Mouse (Mus musculus) megakaryocyte, embryonic 14.5 days (primary cell): ENCODE data around the gene C2cd4c. TPM values are rescaled to one million over a fixed set of nuclear protein-coding genes. Genes with fewer than 3 reads are reported as not detected.

Experiments used
- H3K27me3 ChIP-seq: replicated peaks from 2 replicates; pipeline ENCODE3; 2012; ENCODE audit warnings: inconsistent platforms
- H3K36me3 ChIP-seq: replicated peaks from 2 replicates; pipeline ENCODE3; 2012; ENCODE audit warnings: low read length, inconsistent platforms, mixed read lengths
- H3K4me1 ChIP-seq: 2 replicates; pipeline ENCODE4 v1.6.1; 2012; ENCODE audit warnings: inconsistent platforms
- H3K4me3 ChIP-seq: replicated peaks from 2 replicates; pipeline ENCODE3; 2012; ENCODE audit warnings: moderate library complexity, mild to moderate bottlenecking, inconsistent platforms
- H3K9me3 ChIP-seq: 2 replicates; pipeline ENCODE4 v1.6.1; 2012; ENCODE audit warnings: inconsistent platforms
- FLI1 ChIP-seq: IDR thresholded peaks from 2 replicates; pipeline ENCODE4 v1.6.1; 2012; ENCODE audit warnings: low read length, inconsistent platforms, mixed read lengths
- GATA1 ChIP-seq: IDR thresholded peaks from 3 replicates; pipeline ENCODE4 v1.6.1; 2012; ENCODE audit warnings: mixed read lengths, low read length, inconsistent platforms, borderline replicate concordance
- polyA plus RNA-seq: library from polyadenylated mRNA; stranded (reverse); fragments of >175 nt; gene quantifications from 2 replicates; pipeline ENCODE4 v1.2.3, GENCODE M21; 2012; ENCODE audit warnings: low replicate concordance; ENCODE audit not compliant: insufficient read depth

C2cd4c gene
- polyA plus RNA-seq, 1 experiment, result not detected

GRCm38 (mm10) chr10:79637128-79638110 is 23.6 kb upstream of the C2cd4c start, which contains the start of gene Shc2:
Shc2 (minus strand) TSS chr10:79637918.
- Histone ChIP-seq H3K4me3 (peak within 1 kb of the TSS; percentile 11), H3K9me3 (0 out of 2 replicates have a peak, but pooled peaks cover 6% of the 10 kb centered on the region), H3K27me3 (peaks cover 82% of the 10 kb centered on the region), H3K36me3 (no peaks in the 10 kb centered on the region), H3K4me1 (peaks cover 16% of the 10 kb centered on the region)
- TF ChIP-seq FLI1, result no peak
- TF ChIP-seq GATA1, result no peak

- H3K36me3 ChIP-seq, result no peaks in the 10 kb centered on the region
- H3K27me3 ChIP-seq, result peaks cover 87% of the 10 kb centered on the region
- peaks cover 16% of the 10 kb centered on the region for H3K4me1 ChIP-seq
- H3K4me3 ChIP-seq, result no peak overlapping the region
- H3K9me3 ChIP-seq, result 0 out of 2 replicates have a peak, but pooled peaks cover 6% of the 10 kb centered on the region
- TF ChIP-seq GATA1 (no peak), FLI1 (no peak)
Measured at GRCm38 (mm10) chr10:79636287-79636686, 22.5 kb upstream of the C2cd4c start.

DNA sequence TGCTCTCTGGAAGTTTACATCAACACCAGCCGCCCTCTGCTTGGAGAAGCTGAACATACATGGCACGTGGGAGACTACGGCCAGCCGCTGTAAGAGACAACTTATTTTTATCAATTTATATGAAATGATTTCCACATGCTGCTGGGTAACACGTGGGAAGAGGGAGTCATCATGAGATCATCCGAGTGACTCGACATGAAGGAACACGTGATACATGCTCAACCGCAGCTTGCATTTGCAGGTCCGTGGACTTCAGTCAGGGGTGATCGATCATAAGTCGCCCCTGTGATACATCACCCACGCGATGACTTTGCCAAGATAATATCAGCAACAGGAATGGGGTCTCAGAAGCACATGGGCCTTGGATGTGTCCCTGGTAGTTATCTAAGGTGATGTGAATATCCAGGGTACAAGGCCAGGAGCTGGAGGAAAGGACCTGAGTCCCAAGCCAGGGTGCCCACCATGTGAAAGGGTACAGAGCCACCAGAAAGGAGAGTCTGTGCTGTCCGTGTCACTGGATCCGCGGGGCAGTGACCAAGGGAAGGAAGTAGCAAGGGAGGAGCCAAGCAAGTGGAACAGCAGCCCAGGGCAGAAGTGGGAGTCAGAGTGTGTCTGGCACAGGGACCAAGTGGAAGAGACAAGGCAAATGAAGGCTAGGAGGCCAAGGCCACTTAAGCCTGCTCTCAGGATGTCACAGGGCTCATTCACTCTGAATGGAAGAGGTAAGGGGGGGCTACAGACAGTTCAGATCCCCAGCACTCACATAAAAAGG is 19.4 kb upstream of the C2cd4c start:
- no peaks in the 10 kb centered on the region for H3K36me3 ChIP-seq
- H3K9me3 ChIP-seq, result peaks cover 13% of the 10 kb centered on the region
- H3K4me3 ChIP-seq, result peak overlapping the region; percentile 12
- H3K4me1 ChIP-seq, result peaks cover 16% of the 10 kb centered on the region
- TF ChIP-seq FLI1 (no peak), GATA1 (no peak)
- peaks cover 82% of the 10 kb centered on the region for H3K27me3 ChIP-seq

DNA sequence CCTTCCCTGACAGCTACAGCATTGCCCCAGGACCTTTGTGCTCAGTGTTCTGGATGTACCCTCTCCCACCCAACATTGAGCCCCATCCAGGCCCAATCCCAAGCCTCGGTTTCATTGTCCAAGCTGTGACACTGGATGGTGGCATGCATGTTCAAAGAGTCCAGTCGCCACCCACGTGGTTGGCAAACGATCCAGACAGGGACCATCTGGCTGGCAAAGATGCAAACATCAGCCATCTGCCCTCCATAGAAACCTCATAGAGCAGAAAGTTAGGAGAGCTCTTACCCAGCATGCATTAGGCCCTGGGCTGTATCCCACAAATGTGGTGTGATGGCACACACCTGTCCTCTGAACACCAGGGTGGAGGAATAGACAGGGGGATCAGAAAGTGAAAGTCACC is 17.6 kb upstream of the C2cd4c start:
- Histone ChIP-seq H3K27me3 (peaks cover 74% of the 10 kb centered on the region), H3K36me3 (no peaks in the 10 kb centered on the region), H3K9me3 (peaks cover 10% of the 10 kb centered on the region), H3K4me1 (peaks cover 9% of the 10 kb centered on the region; the same call in 1 of the 2 replicates), H3K4me3 (no peak overlapping the region)
- TF ChIP-seq FLI1 (no peak), GATA1 (no peak)

- peaks cover 6% of the 10 kb centered on the region for H3K9me3 ChIP-seq
- peaks cover 3% of the 10 kb centered on the region; the same call in 1 of the 2 replicates for H3K4me1 ChIP-seq
- no peak overlapping the region for H3K4me3 ChIP-seq
- H3K27me3 ChIP-seq, result peaks cover 71% of the 10 kb centered on the region
- TF ChIP-seq GATA1, result no peak
- no peak for TF ChIP-seq FLI1
- no peaks in the 10 kb centered on the region for H3K36me3 ChIP-seq
Measured at GRCm38 (mm10) chr10:79628377-79628776, 14.6 kb upstream of the C2cd4c start.

DNA sequence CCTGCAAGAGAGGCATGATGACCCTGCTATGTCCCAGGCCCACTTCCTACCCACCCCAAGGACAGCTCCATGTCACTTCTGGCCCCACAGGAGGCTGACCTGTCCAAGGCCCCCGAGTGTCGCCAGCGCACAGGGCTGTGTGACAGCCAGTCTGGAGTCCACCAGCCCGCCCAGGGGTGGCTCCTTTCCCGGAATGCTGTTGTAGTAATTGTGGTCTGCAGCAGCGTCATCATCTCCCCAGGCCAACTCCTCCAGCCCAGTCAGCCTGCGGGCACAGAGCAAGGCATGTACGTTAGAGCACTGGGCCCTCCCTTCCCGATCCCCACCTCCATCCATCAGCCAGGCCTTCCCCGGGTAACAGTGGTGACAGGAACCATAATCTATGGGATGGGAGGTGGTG is 12.3 kb upstream of the C2cd4c start:
- H3K9me3 ChIP-seq, result peaks cover 6% of the 10 kb centered on the region
- H3K4me1 ChIP-seq, result no peaks in the 10 kb centered on the region
- peaks cover 69% of the 10 kb centered on the region for H3K27me3 ChIP-seq
- H3K36me3 ChIP-seq, result no peaks in the 10 kb centered on the region
- TF ChIP-seq GATA1 (no peak), FLI1 (no peak)
- no peak overlapping the region for H3K4me3 ChIP-seq

GRCm38 (mm10) chr10:79625398-79625797 is 11.6 kb upstream of the C2cd4c start:
- Histone ChIP-seq H3K9me3 (peaks cover 5% of the 10 kb centered on the region), H3K4me1 (no peaks in the 10 kb centered on the region), H3K27me3 (peaks cover 74% of the 10 kb centered on the region), H3K4me3 (no peak overlapping the region), H3K36me3 (no peaks in the 10 kb centered on the region)
- TF ChIP-seq FLI1 (no peak), GATA1 (no peak)

DNA sequence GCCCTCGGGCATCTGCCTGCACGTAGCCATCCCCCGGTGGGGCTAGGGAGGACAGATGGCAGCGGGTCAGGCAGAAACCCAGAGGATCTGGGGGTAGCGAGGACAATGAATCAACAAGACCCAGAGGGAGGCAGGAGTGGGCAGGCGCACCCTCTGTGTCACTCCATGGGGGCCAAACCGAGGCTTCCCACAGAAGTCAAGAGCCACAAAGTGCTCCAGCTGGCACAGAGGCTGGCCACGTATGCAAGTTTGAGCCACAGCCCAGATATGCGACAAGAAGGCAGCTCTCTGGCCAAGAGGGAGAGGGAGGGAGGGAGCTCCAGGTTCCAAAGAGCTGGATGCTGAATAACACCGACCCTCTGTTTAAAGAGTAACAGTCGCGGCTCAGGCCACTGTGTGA is 10.1 kb upstream of the C2cd4c start:
- H3K9me3 ChIP-seq, result no peaks in the 10 kb centered on the region
- H3K27me3 ChIP-seq, result peaks cover 81% of the 10 kb centered on the region
- no peaks in the 10 kb centered on the region for H3K4me1 ChIP-seq
- no peaks in the 10 kb centered on the region for H3K36me3 ChIP-seq
- no peak for TF ChIP-seq FLI1
- TF ChIP-seq GATA1, result no peak
- no peak overlapping the region for H3K4me3 ChIP-seq

DNA sequence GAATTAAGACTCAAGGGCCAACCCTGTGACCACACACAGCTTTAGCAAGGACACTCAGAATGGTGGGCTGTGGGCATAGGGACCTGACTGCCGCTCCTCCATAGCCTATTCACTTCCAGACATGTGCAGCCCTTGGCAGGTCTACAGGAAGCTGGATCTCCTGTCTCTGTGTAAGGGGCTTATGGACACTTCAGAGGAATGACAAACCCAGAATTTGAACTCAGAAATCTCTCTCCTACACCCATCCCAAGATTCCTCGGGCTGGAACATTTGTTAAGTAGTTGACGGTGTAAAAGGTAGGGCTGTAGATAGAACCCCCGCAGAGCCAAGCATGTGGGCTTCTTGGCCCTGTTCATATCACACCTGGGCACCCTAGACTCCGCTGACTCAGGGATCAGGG is 2.6 kb upstream of the C2cd4c start:
- Histone ChIP-seq H3K4me3 (no peak overlapping the region), H3K27me3 (peaks cover 80% of the 10 kb centered on the region), H3K4me1 (peaks cover 24% of the 10 kb centered on the region), H3K36me3 (no peaks in the 10 kb centered on the region), H3K9me3 (peaks cover 9% of the 10 kb centered on the region; the same call in 1 of the 2 replicates)
- TF ChIP-seq GATA1 (no peak), FLI1 (no peak)

- H3K4me1 ChIP-seq, result peaks cover 24% of the 10 kb centered on the region
- no peaks in the 10 kb centered on the region for H3K36me3 ChIP-seq
- H3K4me3 ChIP-seq, result no peak overlapping the region
- peaks cover 81% of the 10 kb centered on the region for H3K27me3 ChIP-seq
- H3K9me3 ChIP-seq, result peaks cover 9% of the 10 kb centered on the region; the same call in 1 of the 2 replicates
- TF ChIP-seq FLI1 (no peak), GATA1 (no peak)
Measured at GRCm38 (mm10) chr10:79615860-79616259, 2.0 kb upstream of the C2cd4c start.
